Mouse (Mus musculus) MEL (cell line): ENCODE data around the gene Nes. TPM values are rescaled to one million over a fixed set of nuclear protein-coding genes. Genes with fewer than 3 reads are reported as not detected.

Source experiments
- DNase-seq: peaks from one replicate; pipeline ENCODE4 v3.0.0; 2011; ENCODE audit warnings: low read depth, low spot score
- H3K27ac ChIP-seq: 2 replicates; pipeline ENCODE4 v1.5.1; 2012; ENCODE audit warnings: low read depth, mild to moderate bottlenecking, control low read depth, low read length, moderate library complexity; ENCODE audit not compliant: control insufficient read depth
- H3K27me3 ChIP-seq, 2 experiments: fragments of 150-350 bp in 1 of 2; sonication (generic) in 1 of 2; 2 replicates each; pipeline ENCODE4 v1.6.1; 2012; ENCODE audit warnings: low read length in 2 of 2, mild to moderate bottlenecking in 2 of 2, improper control_type of control experiment in 1 of 2, moderate library complexity in 1 of 2; ENCODE audit not compliant: insufficient read depth in 2 of 2, control insufficient read depth in 1 of 2
- H3K36me3 ChIP-seq, 2 experiments: 2 replicates each; pipeline ENCODE4 v1.6.1; 2012 to 2014; ENCODE audit warnings: low read length in 2 of 2, improper control_type of control experiment in 1 of 2, inconsistent platforms in 1 of 2, mild to moderate bottlenecking in 1 of 2; ENCODE audit not compliant: insufficient read depth in 2 of 2, control insufficient read depth in 1 of 2
- H3K4me1 ChIP-seq, 2 experiments: fragments of 150-350 bp in 1 of 2; sonication (generic) in 1 of 2; 2 replicates each; pipeline ENCODE4 v1.6.1; 2012; ENCODE audit warnings: low read length in 2 of 2, improper control_type of control experiment in 1 of 2, mild to moderate bottlenecking in 1 of 2; ENCODE audit not compliant: insufficient read depth in 2 of 2, control insufficient read depth in 1 of 2
- H3K4me3 ChIP-seq, 2 experiments: fragments of 150-350 bp in 1 of 2; sonication (generic) in 1 of 2; 2 replicates each; pipeline ENCODE4 v1.5.1; 2012; ENCODE audit warnings: low read depth in 2 of 2, low read length in 2 of 2, mild to moderate bottlenecking in 2 of 2, moderate library complexity in 2 of 2, control low read depth in 1 of 2, improper control_type of control experiment in 1 of 2; ENCODE audit not compliant: control insufficient read depth in 1 of 2, insufficient read depth in 1 of 2
- H3K79me2 ChIP-seq: 2 replicates; pipeline ENCODE4 v1.6.1; 2012; ENCODE audit warnings: mild to moderate bottlenecking, low read length, moderate library complexity; ENCODE audit not compliant: control insufficient read depth, poor library complexity, insufficient read depth
- H3K9ac ChIP-seq: 2 replicates; pipeline ENCODE4 v1.6.1; 2012; ENCODE audit warnings: low read depth, mild to moderate bottlenecking, control low read depth, low read length, moderate library complexity; ENCODE audit not compliant: control insufficient read depth, poor library complexity, severe bottlenecking
- H3K9me3 ChIP-seq: fragments of 150-350 bp; sonication (generic); replicated peaks from 2 replicates; pipeline ENCODE4 v1.6.1; 2012; ENCODE audit warnings: mild to moderate bottlenecking, low read length, improper control_type of control experiment, moderate library complexity; ENCODE audit not compliant: insufficient read depth
- BHLHE40 ChIP-seq: IDR thresholded peaks from 2 replicates; pipeline ENCODE4 v1.6.1; 2012; ENCODE audit warnings: low read depth, mild to moderate bottlenecking, inconsistent platforms, low read length, improper control_type of control experiment, borderline replicate concordance
- CHD1 ChIP-seq: IDR thresholded peaks from 2 replicates; pipeline ENCODE4 v1.6.1; 2012; ENCODE audit warnings: low read depth, mild to moderate bottlenecking, inconsistent platforms, low read length, improper control_type of control experiment
- CTCF ChIP-seq, 3 experiments: IDR thresholded peaks in 2 of 3; conservative IDR thresholded peaks in 1 of 3; 2 replicates each; pipeline ENCODE4 v1.5.1; 2011 to 2012; ENCODE audit warnings: low read length in 3 of 3, low read depth in 2 of 3, mild to moderate bottlenecking in 2 of 3, improper control_type of control experiment in 1 of 3, inconsistent platforms in 1 of 3, mixed read lengths in 1 of 3, moderate library complexity in 1 of 3; ENCODE audit not compliant: control insufficient read depth in 1 of 3, insufficient read depth in 1 of 3, poor library complexity in 1 of 3, severe bottlenecking in 1 of 3
- E2F4 ChIP-seq: IDR thresholded peaks from 2 replicates; pipeline ENCODE4 v1.6.1; 2011; ENCODE audit warnings: low read depth, low read length, improper control_type of control experiment, borderline replicate concordance
- ELF1 ChIP-seq: IDR thresholded peaks from 2 replicates; pipeline ENCODE4 v1.6.1; 2014; ENCODE audit warnings: low read depth, mild to moderate bottlenecking, inconsistent platforms, low read length, improper control_type of control experiment, moderate library complexity
- EP300 ChIP-seq, 2 experiments: IDR thresholded peaks; 2 replicates each; pipeline ENCODE4 v1.6.1; 2011; ENCODE audit warnings: improper control_type of control experiment in 2 of 2, low read length in 2 of 2, low read depth in 1 of 2, mild to moderate bottlenecking in 1 of 2
- ETS1 ChIP-seq: IDR thresholded peaks from 2 replicates; pipeline ENCODE4 v1.6.1; 2012; ENCODE audit warnings: low read depth, mild to moderate bottlenecking, inconsistent platforms, low read length, improper control_type of control experiment, moderate library complexity
- GABPA ChIP-seq: IDR thresholded peaks from 2 replicates; pipeline ENCODE4 v1.6.1; 2012; ENCODE audit warnings: low read depth, mild to moderate bottlenecking, inconsistent platforms, low read length, improper control_type of control experiment, moderate library complexity
- GATA1 ChIP-seq: IDR thresholded peaks from 2 replicates; pipeline ENCODE4 v1.6.1; 2011; ENCODE audit warnings: low read depth, low read length, improper control_type of control experiment
- HCFC1 ChIP-seq: IDR thresholded peaks from 2 replicates; pipeline ENCODE4 v1.6.1; 2012; ENCODE audit warnings: low read depth, mild to moderate bottlenecking, inconsistent platforms, low read length, improper control_type of control experiment, moderate library complexity
- JUND ChIP-seq: IDR thresholded peaks from 2 replicates; pipeline ENCODE4 v1.6.1; 2011; ENCODE audit warnings: low read depth, mild to moderate bottlenecking, improper control_type of control experiment, low read length
- KAT2A ChIP-seq: conservative IDR thresholded peaks from 2 replicates; pipeline ENCODE4 v1.6.1; 2012; ENCODE audit warnings: low read depth, low read length, improper control_type of control experiment, inconsistent platforms
- MAFK ChIP-seq: IDR thresholded peaks from 2 replicates; pipeline ENCODE4 v1.6.1; 2011; ENCODE audit warnings: low read depth, mild to moderate bottlenecking, low read length, improper control_type of control experiment, borderline replicate concordance
- MAX ChIP-seq: IDR thresholded peaks from 2 replicates; pipeline ENCODE4 v1.6.1; 2011; ENCODE audit warnings: low read length, improper control_type of control experiment
- MAZ ChIP-seq: IDR thresholded peaks from 2 replicates; pipeline ENCODE4 v1.6.1; 2012; ENCODE audit warnings: low read depth, mild to moderate bottlenecking, inconsistent platforms, low read length, improper control_type of control experiment
- MXI1 ChIP-seq: IDR thresholded peaks from 2 replicates; pipeline ENCODE4 v1.6.1; 2011; ENCODE audit warnings: mild to moderate bottlenecking, low read depth, low read length, improper control_type of control experiment
- MYB ChIP-seq: IDR thresholded peaks from 2 replicates; pipeline ENCODE4 v1.6.1; 2011; ENCODE audit warnings: mild to moderate bottlenecking, low read depth, low read length, improper control_type of control experiment
- MYC ChIP-seq: IDR thresholded peaks from 2 replicates; pipeline ENCODE4 v1.6.1; 2011; ENCODE audit warnings: low read depth, mild to moderate bottlenecking, low read length, improper control_type of control experiment, moderate library complexity
- NELFE ChIP-seq: IDR thresholded peaks from 2 replicates; pipeline ENCODE4 v1.6.1; 2011; ENCODE audit warnings: low read depth, low read length, improper control_type of control experiment
- NRF1 ChIP-seq: IDR thresholded peaks from 2 replicates; pipeline ENCODE4 v1.6.1; 2014; ENCODE audit warnings: low read depth, mild to moderate bottlenecking, inconsistent platforms, low read length, improper control_type of control experiment, moderate library complexity; ENCODE audit not compliant: poor library complexity, insufficient read depth, severe bottlenecking
- POLR2AphosphoS2 ChIP-seq: IDR thresholded peaks from 2 replicates; pipeline ENCODE4 v1.6.1; 2011; ENCODE audit warnings: low read length, improper control_type of control experiment
- POLR2AphosphoS5 ChIP-seq: IDR thresholded peaks from 2 replicates; pipeline ENCODE4 v1.6.1; 2012; ENCODE audit warnings: low read depth, borderline replicate concordance, mild to moderate bottlenecking, inconsistent platforms, low read length, moderate library complexity, mixed read lengths
- RAD21 ChIP-seq: IDR thresholded peaks from 2 replicates; pipeline ENCODE4 v1.6.1; 2011; ENCODE audit warnings: mild to moderate bottlenecking, low read depth, low read length, improper control_type of control experiment
- RCOR1 ChIP-seq: IDR thresholded peaks from 2 replicates; pipeline ENCODE4 v1.6.1; 2012; ENCODE audit warnings: low read depth, mild to moderate bottlenecking, inconsistent platforms, low read length, improper control_type of control experiment
- SIN3A ChIP-seq: IDR thresholded peaks from 2 replicates; pipeline ENCODE4 v1.6.1; 2012; ENCODE audit warnings: low read length, improper control_type of control experiment, inconsistent platforms
- SMC3 ChIP-seq: IDR thresholded peaks from 2 replicates; pipeline ENCODE4 v1.6.1; 2011; ENCODE audit warnings: low read depth, low read length, improper control_type of control experiment
- UBTF ChIP-seq: IDR thresholded peaks from 2 replicates; pipeline ENCODE4 v1.6.1; 2012; ENCODE audit warnings: low read depth, mild to moderate bottlenecking, inconsistent platforms, low read length, improper control_type of control experiment, moderate library complexity, borderline replicate concordance; ENCODE audit not compliant: insufficient read depth
- USF2 ChIP-seq, 2 experiments: IDR thresholded peaks; 2 replicates each; pipeline ENCODE4 v1.6.1; 2011 to 2012; ENCODE audit warnings: improper control_type of control experiment in 2 of 2, low read length in 2 of 2, borderline replicate concordance in 1 of 2, inconsistent platforms in 1 of 2, low read depth in 1 of 2, mild to moderate bottlenecking in 1 of 2; ENCODE audit not compliant: insufficient read depth in 1 of 2
- ZC3H11A ChIP-seq: IDR thresholded peaks from 2 replicates; pipeline ENCODE4 v1.6.1; 2012; ENCODE audit warnings: low read depth, mild to moderate bottlenecking, inconsistent platforms, low read length, improper control_type of control experiment
- ZKSCAN1 ChIP-seq: IDR thresholded peaks from 2 replicates; pipeline ENCODE4 v1.6.1; 2012; ENCODE audit warnings: low read depth, mild to moderate bottlenecking, inconsistent platforms, low read length, improper control_type of control experiment, moderate library complexity
- ZMIZ1 ChIP-seq: IDR thresholded peaks from 2 replicates; pipeline ENCODE4 v1.6.1; 2012; ENCODE audit warnings: low read depth, mild to moderate bottlenecking, inconsistent platforms, low read length, improper control_type of control experiment, moderate library complexity
- ZNF384 ChIP-seq: IDR thresholded peaks from 2 replicates; pipeline ENCODE4 v1.6.1; 2012; ENCODE audit warnings: low read depth, mild to moderate bottlenecking, inconsistent platforms, low read length, improper control_type of control experiment
- polyA plus RNA-seq, 2 experiments: library from polyadenylated mRNA; stranded (reverse) in 1 of 2; unstranded in 1 of 2; fragments of >175 nt in 1 of 2; fragments of >200 nt in 1 of 2; gene quantifications; 2 replicates each; pipeline versions ENCODE4 v1.2.1 to v1.2.4; 2012; ENCODE audit warnings: low replicate concordance in 2 of 2, low read depth in 1 of 2; ENCODE audit not compliant: insufficient read length in 2 of 2, insufficient read depth in 1 of 2, missing spikeins in 1 of 2
- total RNA-seq: library from RNA; depleted of rRNA; stranded (reverse); fragments of 300-350 nt; gene quantifications from 2 replicates; pipeline ENCODE4 v1.2.3, GENCODE M21; 2012

The Nes gene
- total and polyA plus RNA-seq, 3 experiments: 0.01 TPM; not detected in 2

DNA sequence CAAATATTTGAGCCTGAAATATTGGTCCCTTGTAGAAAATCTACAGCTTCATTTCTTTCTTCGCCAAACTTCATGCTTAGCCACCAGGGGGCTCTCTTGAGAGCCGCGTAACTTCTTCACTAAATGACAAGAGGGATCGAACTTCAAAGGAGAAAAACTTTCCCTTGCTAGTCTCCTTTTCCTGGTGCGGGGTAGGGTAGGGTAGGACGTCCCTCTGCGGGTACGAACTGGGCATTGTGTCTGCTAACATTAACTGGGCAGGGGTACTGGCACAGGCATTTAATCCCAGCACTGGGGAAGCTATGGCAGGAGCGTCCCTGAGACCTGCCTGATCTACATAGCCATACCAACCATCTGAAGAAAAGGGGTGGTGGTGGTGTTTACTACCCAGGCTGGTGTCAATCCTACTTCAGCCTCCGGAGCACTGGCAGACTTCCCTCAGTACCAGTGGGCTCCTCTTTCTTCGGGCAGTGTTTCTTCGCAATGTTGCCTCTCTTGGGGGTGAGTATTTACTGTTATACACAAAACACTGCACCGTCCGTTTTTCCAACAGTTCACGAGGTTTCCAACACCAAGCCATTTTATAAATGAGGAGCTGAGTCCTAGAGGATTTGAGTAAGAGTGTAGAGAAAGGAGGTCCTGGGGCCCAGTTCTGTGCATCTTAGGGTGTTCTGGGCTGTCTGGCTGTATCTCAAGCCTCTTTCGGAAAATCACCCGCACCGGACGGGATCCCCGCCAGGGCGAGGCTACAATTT, 517 bp upstream of the Nes start:
- H3K36me3 ChIP-seq: no peaks in the 10 kb centered on the region
- no peaks in the 10 kb centered on the region for H3K9me3 ChIP-seq
- peak overlapping the region; percentile 52 for H3K9ac ChIP-seq
- peaks cover 4 to 10% of the 10 kb centered on the region in 2 experiments; a peak in 3 of 4 replicates for H3K27me3 ChIP-seq
- peak overlapping the region in 1 of 2 experiments; percentile 43; a peak in 1 of 4 replicates for H3K4me3 ChIP-seq
- no peak overlapping the region for H3K27ac ChIP-seq
- H3K79me2 ChIP-seq: no peaks in the 10 kb centered on the region; the same call in 1 of the 2 replicates
- peak; percentile 68 for DNase-seq
- no peaks in the 10 kb centered on the region for H3K4me1 ChIP-seq
- no peak for TF ChIP-seq ZNF384
- no peak for TF ChIP-seq RCOR1
- no peak for TF ChIP-seq SIN3A
- no peak for TF ChIP-seq NELFE
- TF ChIP-seq EP300 (IDR thresholded peaks at IDR 0.05; ENCODE audit: low read depth in 1 of 2, low read length in 2 of 2): no peak
- peak; percentile 48 for TF ChIP-seq RAD21
- TF ChIP-seq USF2 (IDR thresholded peaks at IDR 0.05; ENCODE audit: borderline replicate concordance in 1 of 2, insufficient read depth in 1 of 2, low read depth in 1 of 2, low read length in 2 of 2): no peak
- peak; percentile 49 for TF ChIP-seq ZC3H11A
- TF ChIP-seq MYB: no peak
- TF ChIP-seq ZKSCAN1: no peak
- no peak for TF ChIP-seq ZMIZ1
- TF ChIP-seq ETS1: no peak
- TF ChIP-seq SMC3: peak; percentile 88
- TF ChIP-seq MAX: no peak
- TF ChIP-seq MXI1: no peak
- no peak for TF ChIP-seq UBTF
- TF ChIP-seq MAFK: no peak
- TF ChIP-seq GABPA: no peak
- no peak for TF ChIP-seq MYC
- peak; percentile 67 to 86 (median 75) for TF ChIP-seq CTCF (IDR thresholded peaks at IDR 0.05 in 2 of 3, conservative IDR thresholded peaks at IDR 0.05 in 1 of 3; ENCODE audit: control insufficient read depth in 1 of 3, insufficient read depth in 1 of 3, low read depth in 2 of 3, low read length in 3 of 3, poor library complexity in 1 of 3, severe bottlenecking in 1 of 3)
- no peak for TF ChIP-seq JUND
- TF ChIP-seq MAZ: no peak
- no peak for TF ChIP-seq E2F4
- TF ChIP-seq GATA1: no peak
- TF ChIP-seq HCFC1: no peak
- TF ChIP-seq ELF1: no peak
- TF ChIP-seq POLR2AphosphoS2: no peak
- TF ChIP-seq POLR2AphosphoS5: no peak
- no peak for TF ChIP-seq NRF1
- TF ChIP-seq BHLHE40: no peak
- no peak for TF ChIP-seq CHD1
- no peak for TF ChIP-seq KAT2A
